Mouse (Mus musculus) CD4-positive, CD25-positive, alpha-beta regulatory T cell, adult 2 months (primary cell): Measurements from ENCODE around the gene Mfsd4b1.
A peak's percentile ranks its signal among the peaks of the same experiment; 100 is the strongest.

ENCODE experiments used
- DNase-seq: peaks from one replicate; pipeline ENCODE4 v3.0.0-alpha.2; 2012; ENCODE audit warnings: low read depth, low spot score

Mfsd4b1 gene

DNA sequence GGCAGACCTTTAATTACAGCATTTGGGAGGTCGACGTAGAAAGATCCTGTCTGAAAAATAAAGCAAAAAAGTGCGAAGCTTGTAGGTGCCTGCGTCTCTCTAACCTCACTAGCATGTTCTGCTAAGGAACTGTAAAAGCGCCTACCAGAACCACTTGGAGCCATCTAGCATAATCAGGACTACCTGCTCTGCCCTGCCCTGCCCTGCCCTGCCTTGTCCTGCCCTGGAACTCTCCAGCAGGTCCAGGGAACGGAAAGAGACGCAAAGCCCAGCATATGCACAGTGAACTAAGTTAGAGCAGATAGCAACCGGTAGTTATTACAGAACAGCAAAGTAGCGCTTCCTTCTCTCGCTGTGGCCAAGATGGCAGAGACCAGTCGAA lies 64.6 kb downstream of the Mfsd4b1 start:
- DNase-seq, result no peak

DNA sequence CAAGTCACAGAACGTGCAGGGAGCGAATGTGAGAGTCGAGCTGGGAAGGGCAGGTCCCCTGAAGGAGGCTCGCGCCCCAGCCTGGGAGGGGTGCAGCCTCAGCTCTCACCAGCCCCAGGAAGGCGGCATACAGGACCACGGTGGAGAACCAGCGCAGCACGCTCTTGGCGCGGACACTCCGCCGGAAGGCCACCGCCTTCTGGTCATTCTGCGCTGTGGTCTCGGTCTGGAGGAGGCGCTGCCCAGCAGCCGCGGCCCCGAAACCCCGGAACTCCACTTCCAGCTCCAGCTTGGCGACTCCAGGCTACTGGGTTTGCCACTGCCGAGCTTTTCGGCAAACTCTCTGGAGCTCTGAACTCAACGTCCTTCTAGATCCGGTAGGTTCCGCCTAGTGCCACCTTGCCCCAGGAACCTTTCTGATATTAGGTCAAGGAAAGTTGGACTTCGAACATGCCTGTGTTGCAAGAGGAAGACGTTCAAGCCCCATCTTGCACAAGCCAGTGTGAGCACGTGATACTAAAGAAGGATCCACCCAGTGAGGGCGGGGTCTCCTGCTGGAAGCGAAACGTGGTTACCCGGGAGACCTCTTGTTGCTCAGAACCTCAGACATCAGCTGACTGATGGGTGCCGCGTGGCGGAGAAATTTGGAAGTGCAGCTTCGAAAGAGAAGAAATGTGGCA lies 65.2 kb downstream of the Mfsd4b1 start, which contains the start of gene Mfsd4b3:
Gene Mfsd4b3 (minus strand): TSS at position 393 of the 680 bp plus-strand sequence.
- DNase-seq, result peak; percentile 97

DNA sequence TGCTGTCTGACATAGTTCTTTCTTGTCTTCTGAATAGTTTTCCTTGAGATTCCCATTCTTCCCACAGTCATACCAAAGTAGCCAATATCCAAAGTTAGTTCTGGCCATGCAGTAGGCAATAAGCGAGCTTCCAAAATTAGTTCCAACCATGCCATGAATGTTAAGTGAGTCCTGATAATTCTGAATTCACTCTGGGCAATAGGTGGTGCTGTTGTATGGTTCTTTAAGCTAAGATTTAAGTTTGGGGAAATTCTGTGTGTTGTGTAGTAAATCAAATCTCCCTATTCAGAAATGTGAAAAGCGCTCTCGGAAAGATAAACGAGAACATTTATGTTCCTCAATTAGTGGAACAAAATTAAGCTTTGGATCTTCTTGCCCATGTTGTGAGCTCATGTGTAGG lies 66.8 kb downstream of the Mfsd4b1 start:
- DNase-seq, result peak; percentile 55

DNA sequence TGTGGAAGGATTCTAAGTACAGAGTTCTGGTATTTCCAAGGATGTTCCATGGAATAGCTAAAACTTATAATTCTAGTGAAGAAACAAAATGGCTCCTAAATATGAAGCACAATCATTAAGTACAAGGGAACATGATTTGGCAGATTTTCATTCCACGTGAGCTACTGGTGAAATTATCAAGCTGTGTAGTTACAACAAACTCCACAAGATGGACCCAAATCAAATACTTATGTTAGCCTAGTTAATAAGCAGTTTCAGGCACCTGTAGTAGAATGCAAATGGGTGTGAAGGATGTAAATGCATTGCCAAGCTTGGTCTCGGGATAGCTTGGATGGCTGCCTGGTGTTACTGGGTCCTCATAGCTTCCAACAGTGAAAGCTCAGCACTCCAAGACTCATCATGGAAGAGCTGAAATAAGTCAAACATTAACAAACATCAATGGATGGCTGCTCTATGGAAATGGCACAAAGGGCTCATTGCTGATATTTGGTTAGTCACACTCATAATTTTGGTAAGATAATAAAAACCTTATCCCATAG lies 68.7 kb downstream of the Mfsd4b1 start:
- no peak for DNase-seq

DNA sequence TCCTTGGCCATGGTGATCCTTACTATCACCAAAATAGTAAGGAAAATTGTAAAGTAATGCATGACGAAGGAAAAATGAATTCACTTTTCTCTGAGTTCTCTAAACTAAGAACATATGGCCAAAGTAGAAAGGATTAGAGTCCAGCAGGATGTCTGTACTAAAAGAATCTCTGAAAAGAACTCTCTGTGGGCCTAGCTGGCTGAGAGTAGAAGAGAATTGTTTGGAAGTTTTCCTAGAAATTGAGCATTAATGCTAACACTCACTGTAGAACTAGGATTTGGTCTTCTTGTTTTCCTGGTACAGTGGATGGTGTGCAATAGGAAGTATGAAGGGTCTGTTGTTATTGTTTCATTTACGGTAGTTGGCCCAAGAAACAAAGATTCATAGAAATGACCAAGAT lies 69.9 kb downstream of the Mfsd4b1 start:
- no peak for DNase-seq
